Comparison of ENCODE assay signal across 23 mouse cellular contexts in genomic region chr2:128076936-128077335, GRCm38 (mm10).
"Had no signal": no experiment of that assay in that cellular context is flagged by ENCODE, and none has a peak within 500 bp of the region (broad histone marks: within the 10 kb centered on the region; RNA-seq: fewer than 3 reads in every experiment).

No protein-coding gene starts in this region.

- H3K4me3 ChIP-seq: gastrocnemius, adult 2 months; heart, embryonic 10.5 days; heart, embryonic 12.5 days; hindbrain, embryonic 10.5 days; hindbrain, embryonic 12.5 days; intestine, embryonic 15.5 days; layer of hippocampus, adult 2 months; left cerebral cortex, adult 2 months; limb, embryonic 13.5 days; limb, embryonic 15.5 days; liver, embryonic 13.5 days; liver, embryonic 15.5 days had no signal

- H3K9me3 ChIP-seq: heart, embryonic 10.5 days; heart, embryonic 12.5 days; hindbrain, embryonic 10.5 days; hindbrain, embryonic 12.5 days; intestine, embryonic 15.5 days; limb, embryonic 13.5 days; limb, embryonic 15.5 days; liver, embryonic 13.5 days; liver, embryonic 15.5 days had no signal

- H3K27me3 ChIP-seq: heart, embryonic 12.5 days; intestine, embryonic 15.5 days; limb, embryonic 15.5 days; liver, embryonic 15.5 days had no signal

- H3K4me1 ChIP-seq: heart, embryonic 12.5 days; intestine, embryonic 15.5 days; liver, embryonic 15.5 days had no signal

- DNase-seq: gastrocnemius, adult 2 months; gastrocnemius, postnatal 10 days; gastrocnemius, postnatal 25 days; heart, adult 18-20 months; heart, postnatal 10 days; heart, postnatal 4 days; kidney, adult 18-20 months; kidney, adult 8-10 months; kidney, postnatal 10 days; kidney, postnatal 25 days; kidney, postnatal 4 days; liver, embryonic 13.5 days had no signal

- H3K27ac ChIP-seq: gastrocnemius, adult 2 months; heart, embryonic 10.5 days; hindbrain, embryonic 10.5 days; hindbrain, embryonic 12.5 days; hindbrain, embryonic 14.5 days; intestine, embryonic 15.5 days; layer of hippocampus, adult 2 months; left cerebral cortex, adult 2 months; limb, embryonic 13.5 days; limb, embryonic 15.5 days; liver, embryonic 13.5 days; liver, embryonic 15.5 days had no signal

- H3K36me3 ChIP-seq: heart, embryonic 10.5 days; heart, embryonic 12.5 days; hindbrain, embryonic 10.5 days; hindbrain, embryonic 12.5 days; intestine, embryonic 15.5 days; limb, embryonic 13.5 days; limb, embryonic 15.5 days; liver, embryonic 13.5 days; liver, embryonic 15.5 days had no signal
